In genomic region chr12:15741219-15741618, GRCm38 (mm10) we compare ENCODE assay signal across 24 mouse cellular contexts.
DNase-seq lines count a peak whose midpoint lies in the region; ATAC-seq and TF ChIP-seq lines count a peak whose summit lies in the region.
"Had no signal": no experiment of that assay in that cellular context is flagged by ENCODE, and none has a peak within 500 bp of the region (broad histone marks: within the 10 kb centered on the region; RNA-seq: fewer than 3 reads in every experiment).

No protein-coding gene starts in this region.

- H3K27me3 ChIP-seq in heart, embryonic 13.5 days (replicated peaks), result no peaks in the 10 kb centered on the region
- no peaks in the 10 kb centered on the region for H3K27me3 ChIP-seq in kidney, embryonic 16.5 days (ENCODE audit: insufficient read depth, low read length)
- H3K27me3 ChIP-seq in lung, embryonic 14.5 days (ENCODE audit: insufficient read depth, low read length), result no peaks in the 10 kb centered on the region
- no peaks in the 10 kb centered on the region for H3K27me3 ChIP-seq in megakaryocyte, embryonic 14.5 days (replicated peaks)
- H3K27me3 ChIP-seq: embryonic facial prominence, embryonic 13.5 days; embryonic facial prominence, embryonic 15.5 days; forebrain, embryonic 12.5 days had no signal

- H3K4me3 ChIP-seq in heart, embryonic 13.5 days, result no peak overlapping the region
- H3K4me3 ChIP-seq in kidney, embryonic 16.5 days (ENCODE audit: low read length), result no peak overlapping the region
- no peak overlapping the region for H3K4me3 ChIP-seq in lung, embryonic 14.5 days (ENCODE audit: low read depth, low read length)
- peak overlapping the region; percentile 47 for H3K4me3 ChIP-seq in megakaryocyte, embryonic 14.5 days (replicated peaks)
- H3K4me3 ChIP-seq: embryonic facial prominence, embryonic 13.5 days; embryonic facial prominence, embryonic 15.5 days; erythroblast, embryonic 14.5 days; forebrain, embryonic 10.5 days; forebrain, embryonic 12.5 days had no signal

- no peak overlapping the region for H3K4me2 ChIP-seq in heart, embryonic 13.5 days
- H3K4me2 ChIP-seq in kidney, embryonic 16.5 days (replicated peaks; ENCODE audit: low read depth, low read length), result no peak overlapping the region
- H3K4me2 ChIP-seq in lung, embryonic 14.5 days, result no peak overlapping the region
- H3K4me2 ChIP-seq: embryonic facial prominence, embryonic 13.5 days; embryonic facial prominence, embryonic 15.5 days; forebrain, embryonic 12.5 days had no signal

- DNase-seq in heart, postnatal 4 days, result no peak
- no peak for DNase-seq in kidney, postnatal 14 days
- peak; percentile 26 for DNase-seq in lung, embryonic 14.5 days
- no peak for DNase-seq in lung, postnatal 36 days
- DNase-seq: adrenal gland, adult 2 months; adrenal gland, postnatal 10 days; adrenal gland, postnatal 25 days; cerebellum, adult 11 months; cerebellum, adult 18-20 months; cerebellum, adult 8-10 months; cerebellum, adult 9-11 months; cerebellum, postnatal 14 days; cerebellum, postnatal 36 days; embryo, embryonic 11 days had no signal

- H3K4me1 ChIP-seq in heart, embryonic 13.5 days, result peaks cover 12% of the 10 kb centered on the region
- H3K4me1 ChIP-seq in kidney, embryonic 16.5 days (ENCODE audit: insufficient read depth, low read length), result peaks cover 17% of the 10 kb centered on the region
- 0 out of 2 replicates have a peak, but pooled peaks cover 4% of the 10 kb centered on the region for H3K4me1 ChIP-seq in lung, embryonic 14.5 days (ENCODE audit: insufficient read depth)
- H3K4me1 ChIP-seq in megakaryocyte, embryonic 14.5 days, result peaks cover 18% of the 10 kb centered on the region
- H3K4me1 ChIP-seq: embryonic facial prominence, embryonic 13.5 days; embryonic facial prominence, embryonic 15.5 days; forebrain, embryonic 10.5 days; forebrain, embryonic 12.5 days had no signal

- H3K36me3 ChIP-seq in heart, embryonic 13.5 days, result no peaks in the 10 kb centered on the region
- H3K36me3 ChIP-seq in kidney, embryonic 16.5 days (ENCODE audit: insufficient read depth, low read length), result no peaks in the 10 kb centered on the region
- no peaks in the 10 kb centered on the region for H3K36me3 ChIP-seq in lung, embryonic 14.5 days (ENCODE audit: insufficient read depth)
- no peaks in the 10 kb centered on the region for H3K36me3 ChIP-seq in megakaryocyte, embryonic 14.5 days (replicated peaks; ENCODE audit: low read length)
- H3K36me3 ChIP-seq: embryonic facial prominence, embryonic 13.5 days; embryonic facial prominence, embryonic 15.5 days; forebrain, embryonic 10.5 days; forebrain, embryonic 12.5 days had no signal

- H3K27ac ChIP-seq in heart, embryonic 13.5 days (replicated peaks), result peak overlapping the region; percentile 55; the same call in 1 of the 2 replicates
- H3K27ac ChIP-seq in kidney, embryonic 16.5 days (ENCODE audit: low read length), result peak overlapping the region; percentile 29; the same call in 1 of the 2 replicates
- no peak overlapping the region for H3K27ac ChIP-seq in lung, embryonic 14.5 days (ENCODE audit: low read depth)
- H3K27ac ChIP-seq: embryonic facial prominence, embryonic 13.5 days; embryonic facial prominence, embryonic 15.5 days; forebrain, embryonic 10.5 days; forebrain, embryonic 12.5 days had no signal

- no peak for ATAC-seq in heart, embryonic 13.5 days (ENCODE audit: extremely low read depth, insufficient number of reproducible peaks, low FRiP score, low TSS enrichment)
- peak; percentile 56; the same call in 1 of the 2 replicates for ATAC-seq in kidney, embryonic 16.5 days (ENCODE audit: low FRiP score, low TSS enrichment)
- no peak for ATAC-seq in lung, embryonic 14.5 days (ENCODE audit: insufficient read depth)
- ATAC-seq in megakaryocyte, adult 5-6 weeks (ENCODE audit: poor library complexity, severe bottlenecking), result no peak
- ATAC-seq: forebrain, embryonic 14.5 days had no signal

- no peak overlapping the region for H3K9ac ChIP-seq in heart, embryonic 13.5 days
- no peak overlapping the region for H3K9ac ChIP-seq in kidney, embryonic 16.5 days (replicated peaks; ENCODE audit: low read length)
- H3K9ac ChIP-seq in lung, embryonic 14.5 days, result no peak overlapping the region
- H3K9ac ChIP-seq: embryonic facial prominence, embryonic 13.5 days; embryonic facial prominence, embryonic 15.5 days; forebrain, embryonic 12.5 days had no signal

- H3K9me3 ChIP-seq in heart, embryonic 13.5 days, result no peaks in the 10 kb centered on the region
- H3K9me3 ChIP-seq in kidney, embryonic 16.5 days (ENCODE audit: low read length), result no peaks in the 10 kb centered on the region
- H3K9me3 ChIP-seq in lung, embryonic 14.5 days (ENCODE audit: low read depth, low read length), result no peaks in the 10 kb centered on the region
- H3K9me3 ChIP-seq in megakaryocyte, embryonic 14.5 days, result no peaks in the 10 kb centered on the region
- H3K9me3 ChIP-seq: embryonic facial prominence, embryonic 13.5 days; embryonic facial prominence, embryonic 15.5 days; forebrain, embryonic 10.5 days; forebrain, embryonic 12.5 days had no signal

- TF ChIP-seq CTCF in lung, embryonic 14.5 days (IDR thresholded peaks at IDR 0.05; ENCODE audit: low read depth), result no peak

- 70% methylated on average over 2 of the region's 2 CpGs for WGBS in heart, embryonic 13.5 days
- 40% methylated on average over 2 of the region's 2 CpGs for WGBS in kidney, embryonic 16.5 days
- 48% methylated on average over 2 of the region's 2 CpGs for WGBS in lung, embryonic 14.5 days
